Mouse (Mus musculus) bone marrow, adult 2 months (tissue): ENCODE measurements around the gene Rab3il1. TPM values are rescaled to one million over a fixed set of nuclear protein-coding genes. Genes with fewer than 3 reads are reported as not detected.

ENCODE experiments used
- H3K27ac ChIP-seq: fragments of 200-500 bp; 2 replicates; pipeline ENCODE4 v1.5.1; 2012; ENCODE audit warnings: low read depth, mild to moderate bottlenecking, control low read depth, inconsistent platforms, low read length; ENCODE audit not compliant: control insufficient read depth, poor library complexity, insufficient read depth
- H3K4me1 ChIP-seq: fragments of 200-500 bp; 2 replicates; pipeline ENCODE4 v1.6.1; 2011; ENCODE audit warnings: low read length; ENCODE audit not compliant: control insufficient read depth, insufficient read depth
- H3K4me3 ChIP-seq: fragments of 200-500 bp; replicated peaks from 2 replicates; pipeline ENCODE3; 2011; ENCODE audit warnings: mild to moderate bottlenecking, low read depth, low read length, control low read depth; ENCODE audit not compliant: control insufficient read depth
- CTCF ChIP-seq: fragments of 200-500 bp; IDR thresholded peaks from 2 replicates; pipeline ENCODE4 v1.5.1; 2011; ENCODE audit warnings: low read length, control low read depth; ENCODE audit not compliant: control insufficient read depth, insufficient read depth
- POLR2A ChIP-seq: fragments of 200-500 bp; IDR thresholded peaks from 2 replicates; pipeline ENCODE4 v1.6.1; 2011; ENCODE audit warnings: low read depth, mild to moderate bottlenecking, control low read depth, low read length, borderline replicate concordance; ENCODE audit not compliant: control insufficient read depth
- WGBS: fragments of 180-500 bp; shearing (Covaris S2); methylation state at CpG from one replicate; pipeline ENCODE4 v1.1.7; 2018; 5-methylcytosine and 5-hydroxymethylcytosine counted together
- polyA plus RNA-seq: library from polyadenylated mRNA; stranded (reverse); fragments of >200 nt; gene quantifications from 2 replicates; pipeline ENCODE4 v1.2.4, GENCODE M21; 2011; ENCODE audit warnings: low replicate concordance; ENCODE audit not compliant: missing spikeins, insufficient read depth, insufficient read length

The Rab3il1 gene
- polyA plus RNA-seq, 1 experiment, result 115 TPM

DNA sequence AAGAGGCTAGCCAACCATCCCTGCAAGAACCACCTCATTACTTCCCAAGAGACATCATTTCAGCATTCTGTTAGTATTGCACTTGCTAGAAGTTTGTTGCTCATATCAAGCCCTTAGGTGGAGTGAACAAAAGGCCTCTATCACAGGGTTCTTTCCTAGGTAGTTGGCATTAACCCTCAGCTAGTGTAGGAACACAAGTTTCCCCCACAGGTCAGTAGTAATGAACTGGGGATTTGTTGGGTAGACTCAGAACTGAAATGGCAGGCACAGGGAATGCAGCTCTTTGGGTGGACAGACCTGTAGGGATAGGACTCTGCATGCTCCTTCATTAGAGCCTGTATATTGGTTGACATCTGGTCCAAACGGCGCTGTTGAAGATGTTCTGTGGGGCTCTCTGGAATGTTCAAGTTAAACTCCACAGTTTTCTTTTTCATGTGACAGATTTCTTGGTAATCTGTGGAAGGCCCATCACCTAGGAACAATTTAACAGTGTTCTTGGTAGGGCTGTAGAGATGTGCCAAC is 15.5 kb upstream of the Rab3il1 start:
- Histone ChIP-seq H3K27ac (no peak overlapping the region), H3K4me3 (no peak overlapping the region), H3K4me1 (peaks cover 9% of the 10 kb centered on the region; the same call in 1 of the 2 replicates)
- WGBS, result 94% methylated on average over 2 of the region's 2 CpGs
- TF ChIP-seq POLR2A (no peak), CTCF (no peak)

- TF ChIP-seq POLR2A (no peak), CTCF (no peak)
- Histone ChIP-seq H3K4me3 (no peak overlapping the region), H3K4me1 (peaks cover 7% of the 10 kb centered on the region; the same call in 1 of the 2 replicates), H3K27ac (no peak overlapping the region)
- WGBS, result 67% methylated on average over 6 of the region's 6 CpGs
Observed at GRCm38 (mm10) chr19:9987192-9987591, 14.3 kb upstream of the Rab3il1 start.

- H3K4me3 ChIP-seq, result no peak overlapping the region
- H3K4me1 ChIP-seq, result peaks cover 7% of the 10 kb centered on the region; the same call in 1 of the 2 replicates
- no peak for TF ChIP-seq POLR2A
- no peak for TF ChIP-seq CTCF
- no peak overlapping the region for H3K27ac ChIP-seq
Observed at GRCm38 (mm10) chr19:9987593-9987992, 13.9 kb upstream of the Rab3il1 start.

GRCm38 (mm10) chr19:9989171-9989883 is 12.1 kb upstream of the Rab3il1 start:
- no peak overlapping the region for H3K27ac ChIP-seq
- TF ChIP-seq CTCF (peak; percentile 84), POLR2A (no peak)
- 55% methylated on average over 17 of the region's 17 CpGs for WGBS
- no peak overlapping the region for H3K4me3 ChIP-seq
- peaks cover 7% of the 10 kb centered on the region; the same call in 1 of the 2 replicates for H3K4me1 ChIP-seq

DNA sequence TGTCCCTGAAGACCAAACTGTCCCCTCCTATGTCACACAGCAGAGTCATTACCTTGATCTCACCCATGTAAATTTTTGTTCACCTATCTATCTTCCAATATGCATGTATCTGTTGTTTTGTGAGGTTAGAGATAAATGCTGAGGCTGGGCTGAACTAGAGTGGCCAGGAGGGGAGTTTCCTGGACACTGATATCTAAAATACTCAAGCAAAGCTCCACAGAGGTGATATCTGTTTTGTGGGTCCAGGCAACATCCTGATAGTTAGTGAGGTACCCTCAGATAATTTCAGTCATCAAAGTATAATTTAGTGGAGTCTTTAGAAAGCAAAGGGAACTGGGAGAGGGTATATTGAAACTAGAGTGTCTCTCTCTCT is 11.6 kb upstream of the Rab3il1 start:
- TF ChIP-seq CTCF (no peak), POLR2A (no peak)
- Histone ChIP-seq H3K4me3 (no peak overlapping the region), H3K27ac (no peak overlapping the region), H3K4me1 (peaks cover 4% of the 10 kb centered on the region; the same call in 1 of the 2 replicates)

DNA sequence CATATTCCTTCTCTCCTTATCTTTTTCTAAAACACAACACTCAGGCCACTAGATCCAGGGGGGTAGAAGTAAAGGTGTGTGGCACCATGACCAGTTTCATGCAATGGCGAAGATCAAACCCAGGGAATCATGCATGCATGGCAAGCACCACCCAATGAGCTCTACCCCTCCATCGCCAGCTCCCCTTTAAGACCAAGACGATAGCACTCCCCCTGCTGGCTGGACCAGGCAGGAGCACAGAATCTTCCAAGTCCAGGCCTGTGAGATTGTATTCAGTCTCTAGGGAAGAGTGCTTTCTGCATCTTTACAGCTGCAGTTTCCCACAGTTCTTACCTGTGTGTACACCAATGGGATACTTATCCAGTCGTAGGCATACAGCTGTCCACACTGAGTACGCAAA is 10.2 kb upstream of the Rab3il1 start:
- no peak for TF ChIP-seq POLR2A
- TF ChIP-seq CTCF, result peak; percentile 98
- 21% methylated on average over 5 of the region's 5 CpGs for WGBS
- no peak overlapping the region for H3K27ac ChIP-seq
- no peak overlapping the region for H3K4me3 ChIP-seq
- H3K4me1 ChIP-seq, result peaks cover 4% of the 10 kb centered on the region; the same call in 1 of the 2 replicates

DNA sequence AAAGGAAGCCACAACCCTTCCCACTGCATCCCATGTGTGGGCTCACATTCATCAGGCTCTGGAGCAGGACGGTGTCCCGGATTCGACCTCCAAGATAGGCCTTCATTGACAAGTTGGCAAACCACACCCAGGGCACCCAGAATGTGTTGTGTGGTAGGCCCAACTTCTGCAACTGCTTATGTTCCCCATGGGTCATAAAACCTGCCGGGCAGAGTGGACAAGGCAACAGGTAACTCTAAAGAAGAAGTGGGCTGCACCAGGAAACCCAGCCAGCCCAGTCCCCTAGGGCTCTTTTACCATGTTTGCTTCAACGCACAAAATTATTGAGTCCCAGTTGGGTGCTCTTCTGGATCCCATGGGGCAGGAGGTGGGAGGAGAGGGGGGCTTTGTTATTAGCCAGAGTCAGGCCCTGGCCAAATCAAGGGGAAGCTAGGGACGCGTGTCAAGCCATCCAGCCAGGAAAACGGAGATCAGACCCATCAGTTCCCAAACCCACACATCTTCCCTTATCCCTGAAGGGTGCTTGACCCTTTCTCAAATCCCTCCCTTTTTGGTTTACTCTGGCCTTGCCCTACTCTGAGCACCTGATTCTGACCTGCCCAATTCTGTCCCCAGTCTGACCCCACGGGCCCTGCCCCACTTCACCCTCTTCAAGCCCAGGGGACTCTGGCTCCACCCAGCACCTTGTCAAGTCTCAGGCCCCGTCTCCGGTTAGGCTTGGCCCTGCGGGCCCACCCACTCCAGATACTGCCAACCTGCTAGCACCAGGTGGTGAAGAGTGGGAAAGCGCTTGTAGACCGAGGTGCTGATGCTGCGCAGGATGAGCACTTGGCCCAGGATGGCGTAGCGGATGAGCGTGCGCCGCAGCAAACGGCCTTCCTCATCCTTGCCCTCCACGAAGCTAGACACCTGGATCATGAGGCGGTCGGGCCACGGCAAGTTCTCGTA is 9.2 kb upstream of the Rab3il1 start:
- TF ChIP-seq CTCF, result no peak
- no peak for TF ChIP-seq POLR2A
- WGBS, result 65% methylated on average over 26 of the region's 26 CpGs
- H3K27ac ChIP-seq, result no peak overlapping the region
- peaks cover 4% of the 10 kb centered on the region; the same call in 1 of the 2 replicates for H3K4me1 ChIP-seq
- H3K4me3 ChIP-seq, result no peak overlapping the region
